Mouse (Mus musculus) liver, postnatal 0 days (tissue): Measurements from ENCODE around the gene Sf3a2.

Source experiments
- CTCF ChIP-seq: sonication (generic); IDR thresholded peaks from 2 replicates; pipeline ENCODE4 v1.5.1; 2016; ENCODE audit warnings: antibody characterized with exemption, low read depth
- EP300 ChIP-seq: IDR thresholded peaks from 2 replicates; pipeline ENCODE4 v1.6.1; 2016; ENCODE audit warnings: antibody characterized with exemption, low read depth, mild to moderate bottlenecking

GRCm38 (mm10) chr10:80837827-80838226, 39.8 kb downstream of the Sf3a2 start:
- TF ChIP-seq CTCF: no peak
- TF ChIP-seq EP300: no peak
